Mouse (Mus musculus): ENCODE data around the gene Nol10.

Gene Nol10

GRCm38 (mm10) chr12:17366981-17367380 lies 18.7 kb downstream of the Nol10 start:
- peak; percentile 48 for DNase-seq

DNA sequence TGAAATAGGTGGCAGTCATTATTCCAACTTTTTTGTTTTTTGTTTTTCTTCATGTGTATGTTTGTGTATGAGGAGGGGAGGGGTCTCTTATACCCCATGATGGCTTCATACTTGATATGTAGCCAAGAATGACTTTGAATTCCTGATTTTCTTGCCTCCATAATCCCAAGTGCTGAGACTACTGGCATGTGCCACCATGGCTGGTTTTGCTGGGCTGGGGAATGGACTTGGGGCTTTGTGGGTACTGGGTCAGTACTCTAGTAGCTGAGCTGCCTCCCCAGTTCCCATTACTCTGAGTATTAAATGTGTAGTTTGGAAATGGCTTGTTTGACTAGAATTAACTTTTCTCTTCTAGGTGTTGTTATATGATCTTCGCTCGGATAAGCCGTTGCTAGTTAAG lies 20.9 kb downstream of the Nol10 start:
- DNase-seq: no peak

GRCm38 (mm10) chr12:17369551-17370325 lies 21.5 kb downstream of the Nol10 start:
- no peak for DNase-seq

DNA sequence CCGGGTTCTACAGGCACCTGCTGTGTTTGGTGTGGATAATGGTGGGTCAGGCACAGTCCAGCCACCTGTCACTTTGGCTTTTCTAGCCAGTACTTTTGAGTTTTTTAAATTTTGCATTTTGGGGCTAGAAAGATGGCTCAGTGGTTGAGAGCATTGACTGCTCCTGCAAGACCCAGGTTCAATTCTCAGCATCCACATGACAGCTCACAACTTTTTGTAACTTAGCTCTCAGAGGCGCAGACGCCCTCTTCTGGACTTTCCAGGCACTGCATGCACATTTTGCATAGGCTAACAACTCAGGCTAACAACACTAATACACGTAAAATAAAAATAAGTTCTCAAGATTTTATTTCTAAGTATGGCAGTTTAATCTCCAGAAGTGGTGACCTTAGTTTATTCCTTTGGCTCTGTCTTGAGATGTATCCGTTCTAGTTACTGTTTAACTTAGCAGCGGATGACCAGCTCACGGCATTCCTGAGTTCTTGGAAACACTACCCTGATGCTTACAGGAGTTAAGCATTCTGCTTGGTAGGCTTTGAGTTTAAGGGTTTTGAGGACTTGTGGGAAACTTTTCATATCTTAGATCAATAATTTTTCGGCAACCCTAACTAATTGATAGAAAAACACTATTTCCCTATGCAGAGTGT lies 23.5 kb downstream of the Nol10 start:
- DNase-seq: peak; percentile 19

GRCm38 (mm10) chr12:17372696-17373095 lies 24.4 kb downstream of the Nol10 start:
- peak; percentile 14 for DNase-seq

GRCm38 (mm10) chr12:17373470-17373975 lies 25.3 kb downstream of the Nol10 start:
- DNase-seq: no peak

DNA sequence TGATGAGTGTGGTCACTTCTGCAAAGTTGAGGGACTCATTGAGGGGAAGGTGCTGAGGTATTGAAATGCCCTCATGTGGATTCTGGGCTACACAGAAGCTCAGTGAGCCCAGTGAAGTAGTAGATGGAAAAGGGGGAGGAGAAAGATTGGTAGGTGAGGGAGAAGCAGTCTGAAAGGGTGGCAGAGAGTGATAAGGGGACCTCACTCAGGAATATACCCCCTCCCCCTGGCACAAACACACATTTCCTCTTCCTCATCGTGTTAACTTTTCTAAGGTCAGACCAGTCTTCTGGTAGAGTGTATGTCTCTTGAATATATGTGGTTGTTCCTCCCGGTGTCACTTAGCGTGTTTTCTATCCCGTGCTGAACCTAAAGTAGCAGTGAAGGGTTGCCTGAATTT lies 27.0 kb downstream of the Nol10 start:
- DNase-seq: no peak

DNA sequence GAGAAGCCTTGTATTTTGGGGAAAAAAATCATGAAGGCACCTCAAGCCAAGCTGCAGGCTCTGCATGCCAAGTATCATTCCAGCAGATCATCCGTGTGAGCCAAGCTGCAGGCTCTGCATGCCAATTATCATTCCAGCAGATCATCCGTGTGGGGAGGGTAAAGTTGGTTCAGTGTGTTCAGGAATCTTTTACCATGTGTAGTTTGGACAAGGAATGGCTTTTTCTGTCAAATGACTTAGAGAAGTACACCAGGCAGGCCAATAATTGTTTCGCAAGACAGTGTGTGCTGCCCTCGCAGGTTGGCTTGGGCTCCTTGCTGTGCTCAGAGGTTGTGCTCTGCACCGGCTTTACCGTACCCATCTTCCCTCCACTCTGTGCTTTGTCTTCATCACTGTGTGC lies 28.3 kb downstream of the Nol10 start:
- DNase-seq: no peak

DNA sequence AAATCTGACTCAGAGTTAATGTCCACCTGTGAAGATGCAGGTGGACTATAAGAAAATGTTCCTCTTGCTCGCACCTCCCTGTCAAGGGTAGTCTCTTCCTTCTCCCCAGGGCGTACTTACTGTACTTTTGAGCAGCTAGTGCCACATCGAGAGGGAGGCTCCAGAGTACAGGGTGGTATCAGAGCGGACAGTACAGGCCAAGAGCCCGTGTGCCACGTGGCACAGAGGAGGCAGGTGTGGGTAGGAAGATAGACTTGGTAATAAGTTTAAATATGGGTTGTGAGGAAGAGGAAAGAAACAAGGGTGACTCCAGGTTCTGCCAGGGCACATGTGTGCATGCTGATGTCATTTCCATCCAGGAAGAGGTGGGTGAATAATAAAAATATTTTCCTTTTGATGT lies 32.7 kb downstream of the Nol10 start:
- no peak for DNase-seq

DNA sequence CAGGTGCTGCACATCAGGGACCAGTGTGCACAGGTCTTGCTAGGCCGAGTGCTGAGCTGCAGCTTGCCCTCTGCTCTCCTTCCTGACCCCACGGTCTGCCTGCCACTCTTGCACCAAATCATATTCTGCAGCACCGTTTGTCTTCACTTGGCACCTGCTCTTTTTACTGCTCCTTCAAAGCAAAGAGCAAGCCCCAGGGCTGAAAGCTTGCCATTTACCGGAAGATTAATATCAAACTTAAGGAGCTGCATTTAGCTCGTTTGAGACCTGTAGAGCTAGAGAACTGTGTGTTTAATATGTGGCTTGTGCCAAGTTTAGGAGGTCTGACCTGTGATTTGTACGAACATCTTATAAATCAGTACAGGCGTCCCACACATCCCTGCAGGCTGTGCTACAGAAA lies 34.5 kb downstream of the Nol10 start:
- no peak for DNase-seq

DNA sequence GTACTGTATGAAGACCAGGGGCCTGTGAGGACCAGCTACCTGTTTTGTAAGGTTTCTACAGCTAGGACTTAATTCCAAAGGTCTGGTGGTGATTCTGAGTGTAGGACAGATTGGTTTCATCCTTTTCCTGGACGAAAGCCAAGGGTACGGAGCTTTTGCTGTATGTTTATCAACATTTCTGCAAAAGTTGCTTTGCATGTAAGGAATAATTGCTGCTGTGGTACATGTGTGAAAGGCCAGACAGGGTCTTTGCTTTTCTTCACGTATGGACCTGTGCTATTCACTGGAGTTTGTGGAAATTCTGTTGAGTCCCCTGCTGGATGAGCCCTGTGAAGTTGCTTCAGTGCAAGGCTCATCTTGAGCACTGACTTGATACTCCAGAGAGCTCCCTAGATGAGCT lies 38.6 kb downstream of the Nol10 start:
- no peak for DNase-seq

- no peak for DNase-seq
These were observed 39.3 kb downstream of the Nol10 start for GRCm38 (mm10) chr12:17387332-17388135.

DNA sequence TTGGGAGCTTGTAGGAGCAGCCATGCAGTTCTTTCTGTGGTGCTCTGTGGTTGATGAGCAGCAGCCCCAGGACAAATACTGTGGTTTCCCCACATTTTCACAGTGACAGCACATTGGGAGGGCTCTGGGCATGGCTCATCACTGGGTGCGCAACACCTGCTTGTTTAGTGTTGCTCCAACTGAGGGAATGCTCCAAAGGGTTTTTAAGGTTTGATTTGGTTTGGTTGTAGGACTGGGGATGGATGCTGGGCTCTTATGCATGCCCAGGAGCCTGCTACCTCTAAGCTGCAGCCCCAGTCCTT lies 39.8 kb downstream of the Nol10 start:
- DNase-seq: no peak

DNA sequence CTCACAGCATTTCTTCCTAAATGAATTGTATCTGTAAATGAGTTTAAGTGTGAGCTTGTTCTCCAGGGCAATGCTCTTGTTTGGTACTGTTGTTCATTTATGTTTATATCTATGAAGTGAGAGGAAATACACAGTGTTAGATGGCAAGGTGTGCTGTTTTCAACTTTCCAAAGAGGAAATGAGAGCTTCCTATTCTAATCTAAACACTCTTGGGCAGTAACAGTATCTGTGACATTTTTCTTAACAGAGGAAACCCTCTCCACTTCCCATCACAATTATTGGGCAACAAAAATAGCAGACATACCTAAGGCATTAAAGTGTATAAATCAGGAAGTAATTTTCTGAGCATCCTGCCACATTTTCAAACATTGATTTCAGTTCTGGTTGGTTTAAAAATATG lies 41.8 kb downstream of the Nol10 start:
- DNase-seq: no peak

- no peak for DNase-seq
These were observed 42.3 kb downstream of the Nol10 start for GRCm38 (mm10) chr12:17390510-17390909.

DNA sequence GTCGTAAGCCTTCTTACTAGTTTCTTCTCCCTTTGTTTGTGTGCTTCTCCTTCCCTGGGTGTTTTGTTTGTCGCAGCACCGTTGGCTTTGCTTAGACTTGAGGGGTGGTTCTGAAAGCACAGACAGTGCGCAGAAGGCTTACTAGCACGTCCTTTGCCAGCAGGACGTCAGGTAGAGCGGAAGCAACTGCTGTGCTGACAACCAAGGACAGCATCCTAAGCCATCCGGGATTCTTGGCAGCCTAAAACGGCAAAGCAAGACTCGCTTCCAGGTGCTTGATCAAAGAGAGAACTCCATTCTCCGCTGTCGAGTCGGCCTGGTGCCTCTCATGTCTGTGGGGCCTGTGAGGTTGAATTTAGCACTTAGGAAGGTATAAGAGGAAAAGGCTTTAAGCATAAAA lies 44.9 kb downstream of the Nol10 start:
- no peak for DNase-seq

DNA sequence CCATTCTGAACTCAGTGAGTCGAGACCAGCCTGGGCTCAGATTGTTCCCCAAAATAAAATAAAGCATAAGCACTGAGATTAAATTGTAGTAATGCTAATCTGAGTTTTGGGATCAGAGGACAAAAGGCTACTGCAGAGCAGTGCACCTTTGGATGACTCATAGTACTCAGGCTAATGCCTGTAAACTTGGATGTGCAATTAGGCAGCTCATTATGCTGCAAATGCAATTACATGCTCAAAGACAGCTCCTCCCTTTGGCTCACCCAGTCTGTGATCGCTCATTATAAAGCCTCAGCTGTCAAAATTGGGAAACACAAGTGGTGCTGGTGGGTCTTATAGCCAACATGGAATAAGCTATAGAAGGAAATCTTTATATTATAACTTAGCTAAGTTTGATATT lies 48.9 kb downstream of the Nol10 start:
- DNase-seq: no peak

DNA sequence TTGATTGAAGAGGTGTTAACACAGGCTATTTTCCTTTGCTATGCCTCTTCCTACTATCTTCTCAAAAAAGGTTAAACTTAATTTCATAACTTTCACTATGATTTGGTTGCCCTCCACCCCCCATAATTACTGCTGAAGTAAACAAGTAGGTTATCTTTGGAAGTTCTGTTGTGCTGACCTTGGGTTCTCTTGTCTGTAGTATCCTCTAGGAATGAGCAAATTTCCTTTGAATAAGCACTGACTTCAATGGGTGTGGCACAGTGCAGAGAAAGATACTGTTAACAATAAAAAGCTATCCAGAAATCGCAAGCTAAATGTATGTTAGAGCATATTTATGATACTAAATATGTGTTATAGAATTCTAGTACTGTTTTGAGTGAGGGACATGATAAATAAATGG lies 53.2 kb downstream of the Nol10 start:
- no peak for DNase-seq

DNA sequence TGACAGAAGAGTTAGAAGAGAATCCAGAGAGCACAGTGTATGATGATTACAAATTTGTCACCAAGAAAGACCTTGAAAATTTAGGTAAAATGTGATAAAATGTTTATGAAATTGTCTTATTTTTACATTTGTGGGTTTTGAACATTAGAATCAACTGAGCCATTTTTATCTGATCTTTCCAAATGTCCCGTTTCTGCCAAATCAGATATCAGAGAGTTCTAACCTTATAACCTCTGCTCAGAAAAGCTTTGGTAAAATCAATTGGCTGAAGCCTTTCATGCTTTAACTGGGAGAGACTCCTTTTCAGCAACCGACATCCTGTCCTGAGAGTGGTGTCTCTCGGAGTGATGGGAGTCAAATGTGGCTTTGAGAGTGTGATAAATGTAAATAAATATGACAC lies 53.9 kb downstream of the Nol10 start:
- no peak for DNase-seq

DNA sequence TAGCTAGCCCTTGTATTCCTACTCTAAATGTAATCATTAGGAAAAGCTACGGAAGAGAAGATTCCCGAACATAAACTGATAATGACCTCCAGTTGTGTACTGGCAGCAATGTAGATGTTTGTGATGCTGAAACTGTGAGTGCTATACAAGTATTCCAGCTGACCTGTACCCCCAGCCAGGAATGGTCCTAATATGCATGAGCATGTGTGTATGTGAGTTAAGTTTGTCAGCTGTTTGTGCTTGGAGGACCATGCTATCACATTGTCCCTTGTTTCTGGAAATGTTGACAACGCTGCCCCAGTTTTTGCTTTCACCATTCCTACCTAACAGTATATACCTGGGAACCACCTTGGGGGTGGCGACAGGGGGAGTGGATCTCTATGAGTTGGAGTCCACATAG lies 55.7 kb downstream of the Nol10 start:
- DNase-seq: no peak

DNA sequence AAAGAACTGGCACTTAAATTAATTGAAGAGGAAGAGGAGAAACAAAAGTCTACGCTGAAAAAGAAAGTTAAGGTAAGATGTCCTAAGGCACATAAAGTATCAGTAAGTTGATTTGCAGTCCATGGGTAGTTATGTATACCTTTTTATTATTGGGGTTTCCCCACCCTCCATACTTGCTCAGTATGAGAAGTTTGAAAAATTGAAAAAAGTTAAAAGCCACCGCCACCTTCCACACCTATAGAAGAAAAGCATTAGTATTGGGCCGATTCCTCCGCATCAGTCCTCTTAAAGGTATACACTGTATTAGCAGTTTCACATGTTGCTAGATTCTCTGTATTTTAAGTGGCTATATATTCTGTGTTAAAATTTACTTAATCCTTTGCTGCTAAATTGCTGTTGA lies 58.6 kb downstream of the Nol10 start:
- DNase-seq: no peak

DNA sequence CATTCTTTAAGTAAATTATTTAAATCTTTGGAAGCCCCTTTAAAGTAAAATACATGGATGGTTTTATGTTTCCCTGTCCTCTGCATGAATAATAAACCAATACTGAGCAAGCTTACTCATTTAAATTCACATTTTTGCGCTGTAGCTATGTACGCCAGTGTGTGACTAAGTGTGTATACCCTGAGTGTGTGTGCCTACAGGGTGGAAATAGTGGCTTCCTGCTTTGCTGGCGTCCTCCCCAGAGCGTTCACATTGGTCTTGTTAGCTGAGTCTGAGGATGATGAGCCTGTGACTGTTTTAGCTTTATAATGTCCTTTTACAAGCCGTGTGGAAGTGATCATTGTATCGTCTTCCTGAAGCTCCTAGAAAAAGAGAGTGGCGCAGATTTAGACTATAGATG lies 60.1 kb downstream of the Nol10 start:
- DNase-seq: no peak

GRCm38 (mm10) chr12:17411242-17411641 lies 63.0 kb downstream of the Nol10 start:
- DNase-seq: no peak
